Mouse (Mus musculus): Measurements from ENCODE around the gene Aunip. TPM values are rescaled to one million over a fixed set of nuclear protein-coding genes. Genes with fewer than 3 reads are reported as not detected.

Gene Aunip
- total and polyA plus RNA-seq, 2 experiments from 2014 or later, result 1.8 to 3.1 TPM

- Histone ChIP-seq H3K4me1 (ENCODE audit: control insufficient read depth, insufficient read depth) (no peaks in the 10 kb centered on the region), H3K4me3 (ENCODE audit: low read depth, low read length) (no peak overlapping the region), H3K27ac (ENCODE audit: low read depth) (no peak overlapping the region; the same call in 1 of the 2 replicates), H3K36me3 (replicated peaks; ENCODE audit: control insufficient read depth, insufficient read depth, low read length) (peaks cover 13% of the 10 kb centered on the region; the same call in 1 of the 2 replicates), H3K4me2 (ENCODE audit: low read depth, low read length) (no peak overlapping the region), H3K27me3 (ENCODE audit: control insufficient read depth, insufficient read depth, low read length) (no peaks in the 10 kb centered on the region), H3K9me3 (replicated peaks; ENCODE audit: control insufficient read depth, low read length) (no peaks in the 10 kb centered on the region), H3K9ac (replicated peaks; ENCODE audit: low read depth, low read length) (no peak overlapping the region)
- ATAC-seq (ENCODE audit: insufficient read depth, low read depth) (no peak), DNase-seq (ENCODE audit: low spot score) (no peak)
- no peak for TF ChIP-seq CTCF (IDR thresholded peaks at IDR 0.05; ENCODE audit: low read depth)
- TF ChIP-seq EP300 (IDR thresholded peaks at IDR 0.05; ENCODE audit: low read depth), result no peak
- 32% methylated on average over 16 of the region's 16 CpGs for WGBS
Measured at GRCm38 (mm10) chr4:134557626-134558249, 46.9 kb downstream of the Aunip start.

DNA sequence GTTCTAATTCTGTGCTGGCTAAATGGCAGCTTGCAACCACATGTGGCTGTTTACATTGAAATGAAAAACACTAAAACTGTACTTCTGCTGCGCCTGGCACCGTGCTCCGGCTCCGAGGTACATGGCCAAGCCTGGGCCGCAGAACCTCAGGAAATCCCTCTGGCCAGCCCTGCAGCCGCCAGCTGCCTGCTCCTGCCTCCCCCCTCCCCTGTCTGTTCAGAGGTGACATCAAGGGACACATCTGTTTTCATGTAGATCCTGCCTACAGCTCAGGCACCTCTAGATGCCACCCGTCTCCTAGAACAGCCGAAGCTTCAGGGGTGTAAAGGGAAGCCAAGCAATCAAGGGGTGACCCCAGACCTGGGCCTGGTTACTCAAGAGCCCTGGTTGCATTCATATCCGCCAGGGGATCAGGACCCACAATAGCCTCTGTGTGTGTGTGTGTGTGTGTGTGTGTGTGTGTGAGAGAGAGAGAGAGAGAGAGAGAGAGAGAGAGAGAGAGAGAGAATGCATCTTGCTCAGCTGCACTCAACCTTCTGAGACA, 47.8 kb downstream of the Aunip start:
- H3K9ac ChIP-seq (replicated peaks; ENCODE audit: low read depth, low read length), result no peak overlapping the region; the same call in 1 of the 2 replicates
- H3K9me3 ChIP-seq (replicated peaks; ENCODE audit: control insufficient read depth, low read length), result no peaks in the 10 kb centered on the region
- WGBS, result 52% methylated on average over 9 of the region's 9 CpGs
- no peaks in the 10 kb centered on the region for H3K27me3 ChIP-seq (ENCODE audit: control insufficient read depth, insufficient read depth, low read length)
- H3K27ac ChIP-seq (ENCODE audit: low read depth), result no peak overlapping the region
- no peak overlapping the region for H3K4me2 ChIP-seq (ENCODE audit: low read depth, low read length)
- no peak for TF ChIP-seq CTCF (IDR thresholded peaks at IDR 0.05; ENCODE audit: low read depth)
- TF ChIP-seq EP300 (IDR thresholded peaks at IDR 0.05; ENCODE audit: low read depth), result no peak
- no peak overlapping the region for H3K4me3 ChIP-seq (ENCODE audit: low read depth, low read length)
- H3K36me3 ChIP-seq (replicated peaks; ENCODE audit: control insufficient read depth, insufficient read depth, low read length), result peaks cover 22% of the 10 kb centered on the region
- no peaks in the 10 kb centered on the region for H3K4me1 ChIP-seq (ENCODE audit: control insufficient read depth, insufficient read depth)
- DNase-seq (ENCODE audit: low spot score) (no peak), ATAC-seq (ENCODE audit: insufficient read depth, low read depth) (no peak)

DNA sequence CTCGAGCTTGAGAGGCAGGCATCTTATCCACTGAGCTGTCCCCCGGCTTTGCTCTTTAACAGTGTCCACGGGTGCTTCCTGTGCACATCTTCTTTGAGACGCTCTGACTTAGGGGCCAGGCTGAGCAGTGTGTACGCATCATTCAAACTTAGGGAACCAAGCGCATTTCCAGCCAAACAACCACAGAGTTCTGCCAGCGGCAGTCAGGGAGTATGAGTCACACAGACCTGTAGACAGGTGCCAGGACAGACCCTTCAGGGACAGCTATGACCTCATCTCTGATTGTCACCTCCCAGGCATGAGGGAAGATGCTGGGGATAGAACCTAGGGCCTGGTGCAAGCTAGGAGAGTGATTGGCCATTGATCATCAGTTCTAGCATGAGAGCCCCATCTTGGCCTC, 48.4 kb downstream of the Aunip start:
- no peak overlapping the region for H3K4me3 ChIP-seq (ENCODE audit: low read depth, low read length)
- no peak for ATAC-seq (ENCODE audit: insufficient read depth, low read depth)
- H3K27me3 ChIP-seq (ENCODE audit: control insufficient read depth, insufficient read depth, low read length), result no peaks in the 10 kb centered on the region
- TF ChIP-seq EP300 (IDR thresholded peaks at IDR 0.05; ENCODE audit: low read depth), result no peak
- TF ChIP-seq CTCF (IDR thresholded peaks at IDR 0.05; ENCODE audit: low read depth), result no peak
- 76% methylated on average over 7 of the region's 7 CpGs for WGBS
- no peaks in the 10 kb centered on the region for H3K9me3 ChIP-seq (replicated peaks; ENCODE audit: control insufficient read depth, low read length)
- H3K4me2 ChIP-seq (ENCODE audit: low read depth, low read length), result no peak overlapping the region
- DNase-seq (ENCODE audit: low spot score), result no peak
- no peak overlapping the region for H3K27ac ChIP-seq (ENCODE audit: low read depth)
- H3K36me3 ChIP-seq (replicated peaks; ENCODE audit: control insufficient read depth, insufficient read depth, low read length), result peaks cover 27% of the 10 kb centered on the region
- H3K9ac ChIP-seq (replicated peaks; ENCODE audit: low read depth, low read length), result no peak overlapping the region
- no peaks in the 10 kb centered on the region for H3K4me1 ChIP-seq (ENCODE audit: control insufficient read depth, insufficient read depth)

DNA sequence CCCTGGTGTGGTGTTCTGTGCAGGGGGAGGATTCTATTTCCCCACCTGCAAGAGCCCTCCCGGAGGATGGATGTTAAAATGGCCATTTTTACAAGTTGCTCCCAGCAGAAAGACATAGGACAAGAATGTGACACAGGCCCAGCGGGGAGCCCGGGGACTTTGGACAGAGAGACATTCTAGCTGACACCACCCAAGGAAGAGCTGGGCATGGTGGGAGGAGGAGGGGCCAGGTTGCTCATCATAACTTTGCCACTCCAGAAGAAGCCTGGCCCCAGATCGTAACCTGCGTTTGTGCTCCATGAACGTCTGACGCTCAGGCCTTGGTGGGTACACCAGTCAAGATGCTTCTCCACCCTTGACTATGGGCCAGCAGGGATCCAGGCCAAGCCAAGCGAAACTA, 49.9 kb downstream of the Aunip start:
- Histone ChIP-seq H3K27ac (ENCODE audit: low read depth) (no peak overlapping the region), H3K36me3 (replicated peaks; ENCODE audit: control insufficient read depth, insufficient read depth, low read length) (peaks cover 41% of the 10 kb centered on the region), H3K4me1 (ENCODE audit: control insufficient read depth, insufficient read depth) (no peaks in the 10 kb centered on the region), H3K4me2 (ENCODE audit: low read depth, low read length) (no peak overlapping the region), H3K9me3 (replicated peaks; ENCODE audit: control insufficient read depth, low read length) (no peaks in the 10 kb centered on the region), H3K9ac (replicated peaks; ENCODE audit: low read depth, low read length) (no peak overlapping the region), H3K4me3 (ENCODE audit: low read depth, low read length) (no peak overlapping the region), H3K27me3 (ENCODE audit: control insufficient read depth, insufficient read depth, low read length) (no peaks in the 10 kb centered on the region)
- DNase-seq (ENCODE audit: low spot score) (no peak), ATAC-seq (ENCODE audit: insufficient read depth, low read depth) (no peak)
- 86% methylated on average over 8 of the region's 8 CpGs for WGBS
- TF ChIP-seq CTCF (IDR thresholded peaks at IDR 0.05; ENCODE audit: low read depth) (no peak), EP300 (IDR thresholded peaks at IDR 0.05; ENCODE audit: low read depth) (no peak)

DNA sequence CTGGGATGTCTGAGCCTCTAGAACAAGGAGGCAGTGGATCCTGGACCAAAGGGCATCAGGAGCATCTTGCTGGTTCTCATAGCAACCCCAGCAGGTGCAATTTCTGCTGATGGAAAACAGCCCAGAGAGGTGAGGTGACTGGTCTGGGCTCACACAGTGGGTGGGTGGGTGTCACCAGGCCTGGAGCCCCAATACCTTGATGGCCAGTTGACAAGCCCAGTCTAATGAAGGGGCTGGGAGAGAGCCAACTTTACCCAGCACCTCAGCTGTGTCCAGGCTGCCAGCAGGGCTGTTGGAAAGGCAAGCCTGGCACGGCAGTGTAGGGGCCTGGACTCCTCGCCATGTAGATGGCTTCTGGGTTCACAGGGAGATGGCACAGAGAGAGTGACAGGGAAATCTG, 51.2 kb downstream of the Aunip start:
- H3K36me3 ChIP-seq (replicated peaks; ENCODE audit: control insufficient read depth, insufficient read depth, low read length), result peaks cover 41% of the 10 kb centered on the region
- no peak overlapping the region for H3K9ac ChIP-seq (replicated peaks; ENCODE audit: low read depth, low read length)
- no peak for ATAC-seq (ENCODE audit: insufficient read depth, low read depth)
- no peaks in the 10 kb centered on the region for H3K27me3 ChIP-seq (ENCODE audit: control insufficient read depth, insufficient read depth, low read length)
- no peak overlapping the region for H3K27ac ChIP-seq (ENCODE audit: low read depth)
- DNase-seq (ENCODE audit: low spot score), result no peak
- H3K4me3 ChIP-seq (ENCODE audit: low read depth, low read length), result no peak overlapping the region
- no peak overlapping the region for H3K4me2 ChIP-seq (ENCODE audit: low read depth, low read length)
- 77% methylated on average over 2 of the region's 2 CpGs for WGBS
- no peaks in the 10 kb centered on the region for H3K9me3 ChIP-seq (replicated peaks; ENCODE audit: control insufficient read depth, low read length)
- TF ChIP-seq EP300 (IDR thresholded peaks at IDR 0.05; ENCODE audit: low read depth), result no peak
- TF ChIP-seq CTCF (IDR thresholded peaks at IDR 0.05; ENCODE audit: low read depth), result no peak
- H3K4me1 ChIP-seq (ENCODE audit: control insufficient read depth, insufficient read depth), result no peaks in the 10 kb centered on the region

DNA sequence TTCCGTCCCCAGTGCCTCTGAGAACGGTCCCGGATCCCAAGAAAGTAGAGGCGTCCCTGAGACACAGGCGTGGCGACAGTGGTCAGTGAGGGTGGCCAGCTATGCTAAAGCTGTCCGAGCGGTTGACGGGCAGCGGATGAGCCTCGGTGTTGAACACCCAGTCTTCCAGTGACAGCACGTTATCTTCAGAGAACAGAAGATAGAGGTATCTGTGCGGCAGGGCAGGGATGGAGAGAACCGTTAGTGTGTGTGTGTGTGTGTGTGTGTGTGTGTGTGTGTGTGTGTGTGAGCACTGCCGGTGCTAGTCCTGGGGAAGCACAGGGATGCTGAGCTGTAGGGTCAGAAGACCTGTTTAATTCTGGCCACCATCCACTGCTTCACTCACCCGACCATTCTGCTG, 52.8 kb downstream of the Aunip start:
- no peak for DNase-seq (ENCODE audit: low spot score)

More for the DNA sequence above, 52.8 kb downstream of the Aunip start:
- H3K36me3 ChIP-seq (replicated peaks; ENCODE audit: control insufficient read depth, insufficient read depth, low read length), result peaks cover 44% of the 10 kb centered on the region
- no peak overlapping the region for H3K27ac ChIP-seq (ENCODE audit: low read depth)
- TF ChIP-seq CTCF (IDR thresholded peaks at IDR 0.05; ENCODE audit: low read depth), result no peak
- no peak for TF ChIP-seq EP300 (IDR thresholded peaks at IDR 0.05; ENCODE audit: low read depth)
- no peak for ATAC-seq (ENCODE audit: insufficient read depth, low read depth)
- no peaks in the 10 kb centered on the region for H3K4me1 ChIP-seq (ENCODE audit: control insufficient read depth, insufficient read depth)
- no peak overlapping the region for H3K4me2 ChIP-seq (ENCODE audit: low read depth, low read length)
- no peak overlapping the region for H3K4me3 ChIP-seq (ENCODE audit: low read depth, low read length)
- no peaks in the 10 kb centered on the region for H3K27me3 ChIP-seq (ENCODE audit: control insufficient read depth, insufficient read depth, low read length)
- no peak overlapping the region for H3K9ac ChIP-seq (replicated peaks; ENCODE audit: low read depth, low read length)
- 79% methylated on average over 15 of the region's 16 CpGs for WGBS
- no peaks in the 10 kb centered on the region for H3K9me3 ChIP-seq (replicated peaks; ENCODE audit: control insufficient read depth, low read length)
